Mouse (Mus musculus): ENCODE measurements around the gene Rbm18.

Gene Rbm18

GRCm38 (mm10) chr2:36104956-36105741 lies 31.4 kb downstream of the Rbm18 start, which contains the start of gene Lhx6:
Lhx6 (minus strand) TSS chr2:36105408.
- intact Hi-C loops (cut with DNase I) = no loop called here

- intact Hi-C loops (cut with DNase I) = no loop called here
Measured at GRCm38 (mm10) chr2:36104436-36104955, 32.1 kb downstream of the Rbm18 start.

DNA sequence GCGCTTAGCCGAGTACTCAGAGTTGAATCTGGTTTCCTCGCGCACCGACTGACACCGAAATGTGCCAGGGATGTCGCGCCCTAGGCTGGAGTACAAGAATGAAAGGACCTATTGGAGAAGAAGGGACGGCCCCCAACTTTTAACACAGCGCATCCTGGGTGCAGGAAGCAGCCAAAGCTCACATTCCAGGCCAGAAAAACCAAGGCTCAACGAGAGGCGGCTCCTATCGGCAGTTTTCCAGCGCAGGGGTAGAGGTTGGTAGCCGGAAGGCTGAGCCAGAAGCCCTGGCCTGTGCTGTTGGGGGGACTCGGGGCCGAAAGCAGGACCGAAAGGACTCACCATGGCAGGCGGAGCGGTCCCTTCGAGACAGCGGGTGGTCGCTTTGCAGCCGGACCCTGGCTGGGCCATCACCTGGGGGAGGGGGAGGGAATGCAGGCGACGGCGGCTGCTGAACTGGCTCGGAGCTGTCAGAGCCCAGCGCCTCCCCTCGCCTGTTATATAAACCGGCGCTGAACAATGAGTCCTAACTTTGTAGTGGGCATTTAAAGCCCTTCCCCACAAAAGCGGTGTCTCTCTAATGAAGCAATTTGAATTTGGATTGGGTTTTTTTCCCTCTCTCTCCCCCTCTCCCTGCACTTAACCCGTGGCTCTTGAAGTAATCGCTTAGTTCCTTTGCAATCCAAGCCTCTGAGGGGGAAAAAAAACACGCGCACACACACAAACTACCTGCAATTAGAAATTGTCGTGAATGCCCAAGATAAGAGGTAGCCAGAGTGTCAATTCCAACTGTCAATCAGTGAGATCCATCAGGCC lies 32.8 kb downstream of the Rbm18 start:
- intact Hi-C loops (cut with DNase I) = no loop called here

DNA sequence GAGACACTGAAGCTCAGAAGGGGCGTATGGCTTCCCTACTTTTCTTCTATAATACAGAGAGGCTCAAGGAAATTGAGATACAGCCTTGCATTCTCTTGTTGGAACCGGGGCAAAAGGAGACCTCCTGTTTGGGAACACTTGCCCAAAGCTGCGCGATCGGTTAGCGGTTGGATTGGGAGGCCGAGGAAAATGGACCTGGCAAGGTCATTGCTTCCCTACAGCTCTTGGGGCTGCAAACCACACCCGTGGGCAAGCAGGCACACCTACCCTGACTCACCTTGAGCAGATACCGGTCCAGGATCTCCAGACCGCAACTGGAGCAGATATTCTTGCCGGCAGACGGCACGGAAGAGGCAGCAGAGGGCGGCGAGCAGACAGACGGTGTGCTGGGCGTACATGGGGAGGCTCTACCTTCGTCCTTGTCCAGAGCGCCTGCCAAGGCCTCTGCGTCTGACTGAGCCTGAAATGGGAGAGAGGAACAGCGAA lies 33.5 kb downstream of the Rbm18 start:
- intact Hi-C loops (cut with DNase I) = no loop called here

DNA sequence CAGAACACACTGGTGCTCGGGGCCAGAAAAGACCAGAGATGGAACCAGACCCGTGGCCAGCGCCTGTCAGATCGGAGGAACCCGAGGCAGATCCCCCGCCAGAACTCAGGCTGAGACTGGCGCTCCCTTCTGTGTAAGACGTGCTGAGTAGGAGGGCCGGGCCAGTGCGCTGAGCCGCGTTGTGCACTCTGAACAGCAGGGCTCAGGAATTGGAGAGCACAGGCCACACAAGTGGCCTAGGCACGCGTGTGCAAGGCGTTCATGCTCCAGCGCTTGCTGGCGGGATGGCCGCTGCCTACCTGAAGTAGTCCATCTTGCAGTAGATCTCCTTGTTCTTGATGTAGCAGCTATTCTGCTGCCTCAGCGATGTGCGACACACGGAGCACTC lies 34.0 kb downstream of the Rbm18 start:
- intact Hi-C loops (cut with DNase I) = no loop called here

DNA sequence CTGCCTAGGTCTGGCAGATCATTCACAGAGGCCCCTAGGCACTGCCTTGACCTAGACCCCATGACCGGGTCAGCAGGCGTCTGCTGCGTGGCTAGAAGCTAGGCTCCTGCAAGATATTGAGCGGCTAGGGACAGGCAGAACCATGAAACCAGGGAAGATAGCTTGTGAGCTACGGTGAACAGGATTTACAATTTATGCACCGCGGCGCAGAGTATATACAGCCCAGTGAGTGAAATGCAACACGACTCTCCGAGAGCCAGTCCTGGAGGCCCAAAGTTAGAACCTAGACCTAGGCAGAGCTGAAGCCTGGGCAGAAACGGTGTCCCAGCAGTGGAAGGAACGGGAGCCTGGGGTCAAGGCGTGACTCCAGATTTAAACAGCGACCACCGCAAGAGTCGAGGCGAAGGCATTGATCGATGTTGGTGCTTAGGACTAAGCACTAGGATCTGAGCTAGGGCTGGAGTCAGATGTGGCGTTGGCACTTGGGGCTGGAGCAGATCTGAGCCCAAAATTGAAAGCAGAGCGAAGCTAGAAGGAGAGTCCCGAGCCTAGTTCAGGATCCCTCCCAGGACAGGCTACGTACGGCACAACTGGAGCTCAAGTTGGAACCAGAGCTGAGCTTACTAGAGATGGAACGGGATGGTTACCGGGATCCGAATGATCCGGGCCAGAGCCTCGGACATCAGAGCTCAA lies 34.6 kb downstream of the Rbm18 start:
- intact Hi-C loops (cut with DNase I) = no loop called here

GRCm38 (mm10) chr2:36099739-36100138 lies 36.8 kb downstream of the Rbm18 start:
- intact Hi-C loops (cut with DNase I) = no loop called here

GRCm38 (mm10) chr2:36098021-36098420 lies 38.6 kb downstream of the Rbm18 start:
- intact Hi-C loops (cut with DNase I) = no loop called here

GRCm38 (mm10) chr2:36097129-36097815 lies 39.3 kb downstream of the Rbm18 start:
- intact Hi-C loops (cut with DNase I) = no loop called here

DNA sequence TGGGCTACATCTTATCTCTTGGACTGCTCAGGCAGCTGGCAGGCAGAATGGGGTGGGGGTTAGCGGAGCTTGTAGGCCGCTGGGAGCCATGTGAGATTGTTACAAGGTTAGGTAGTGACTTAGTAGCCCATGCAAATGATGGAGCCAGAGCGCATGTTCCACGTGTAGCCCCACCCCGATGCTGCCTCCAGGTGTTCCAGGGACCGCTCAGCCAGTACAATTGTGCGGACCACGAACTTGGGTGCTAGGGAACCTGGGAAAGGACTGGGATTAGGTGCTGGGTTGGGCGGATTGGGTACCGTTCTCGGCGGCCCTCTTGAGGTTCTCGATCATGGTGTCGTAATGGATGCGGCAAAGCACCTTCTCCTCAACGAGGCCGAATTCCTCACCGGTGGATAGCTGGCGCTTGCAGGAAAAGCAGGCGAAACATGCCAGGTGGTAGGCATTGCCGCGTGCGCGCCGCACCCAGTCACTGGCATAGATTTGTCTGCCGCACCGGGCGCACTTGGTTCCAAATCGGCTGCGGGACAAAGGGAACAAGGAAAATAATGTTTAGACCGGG lies 42.6 kb downstream of the Rbm18 start:
- intact Hi-C loops (cut with DNase I) = no loop called here

GRCm38 (mm10) chr2:36093301-36093700 lies 43.3 kb downstream of the Rbm18 start:
- intact Hi-C loops (cut with DNase I) = no loop called here

DNA sequence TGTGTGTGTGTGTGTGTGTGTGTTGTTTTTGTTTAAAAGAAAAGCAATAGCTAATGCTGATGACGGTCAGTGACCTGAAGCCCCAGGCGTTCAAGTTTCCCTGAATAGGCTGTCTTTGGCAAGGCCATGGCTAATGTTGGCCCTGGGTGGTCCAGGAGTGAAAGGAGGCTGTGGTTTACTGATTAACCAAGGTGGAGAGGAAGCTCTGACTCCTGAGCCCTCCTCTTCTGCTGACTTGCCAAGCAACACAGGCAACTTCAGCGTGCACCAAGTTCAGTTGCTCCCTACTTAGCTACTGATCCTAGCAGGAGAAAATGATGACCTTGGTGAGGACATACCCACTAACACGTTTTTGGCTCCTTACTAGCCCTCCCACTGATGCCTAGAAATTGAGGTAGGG lies 43.8 kb downstream of the Rbm18 start:
- intact Hi-C loops (cut with DNase I) = no loop called here

- intact Hi-C loops (cut with DNase I) = no loop called here
Measured at GRCm38 (mm10) chr2:36090853-36091741, 45.5 kb downstream of the Rbm18 start.

DNA sequence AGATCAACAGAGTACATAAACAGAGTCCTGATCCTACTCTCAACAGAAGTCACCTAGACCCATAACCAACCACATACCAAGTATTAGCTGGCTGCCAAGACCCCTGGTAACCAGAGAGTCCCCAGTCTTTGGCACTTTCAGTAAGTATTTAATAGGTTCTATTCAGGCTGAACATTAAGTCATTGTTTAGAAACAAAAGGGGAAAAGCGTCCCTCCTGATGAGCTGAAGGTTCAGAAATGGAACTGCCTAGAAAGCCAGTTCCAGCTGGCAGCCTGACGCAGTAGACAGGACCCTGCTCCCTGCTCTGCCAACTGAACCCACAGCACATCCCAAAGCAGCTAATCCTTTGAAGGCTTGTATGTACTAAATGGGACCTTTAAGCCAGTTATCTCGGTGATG lies 47.4 kb downstream of the Rbm18 start:
- intact Hi-C loops (cut with DNase I) = no loop called here

- intact Hi-C loops (cut with DNase I) = no loop called here
Measured at GRCm38 (mm10) chr2:36085041-36085440, 51.5 kb downstream of the Rbm18 start.

DNA sequence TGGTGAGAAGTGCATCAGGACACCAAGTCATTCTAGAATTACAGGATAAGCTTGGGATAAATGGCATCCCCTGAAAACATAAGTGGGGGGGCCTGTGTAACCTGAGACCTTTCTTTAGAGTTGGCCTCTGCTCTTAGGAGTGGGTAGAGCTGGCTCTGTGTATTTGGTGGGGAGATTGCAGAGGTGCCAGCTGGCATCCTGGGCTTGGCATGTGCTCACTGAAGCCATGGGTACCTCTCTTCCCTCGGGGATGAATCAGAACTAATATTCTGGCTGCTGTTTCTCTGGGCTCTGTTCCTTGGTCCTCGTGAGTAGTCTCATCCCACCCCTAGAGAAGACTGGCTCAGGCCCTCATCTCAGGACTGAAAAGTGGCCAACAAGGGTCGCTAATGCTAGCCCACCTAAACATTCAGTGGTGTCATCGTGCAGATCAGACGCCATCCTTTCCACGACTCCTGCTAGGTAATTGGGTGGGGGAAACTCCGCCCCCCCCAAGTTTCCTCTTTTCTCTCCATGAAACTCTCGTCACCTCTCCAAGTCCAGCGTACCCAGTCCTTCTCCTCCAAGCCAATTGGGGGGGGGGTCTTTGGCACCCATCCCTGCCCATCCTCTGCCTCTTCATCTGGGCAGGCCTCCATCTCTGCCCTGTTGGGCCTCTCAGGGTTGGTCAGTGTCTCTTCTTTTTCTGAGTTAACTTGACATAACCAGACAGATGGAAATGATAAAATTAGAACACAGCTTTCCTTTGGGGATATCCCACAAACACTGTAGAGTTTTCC lies 53.6 kb downstream of the Rbm18 start:
- intact Hi-C loops (cut with DNase I) = no loop called here

GRCm38 (mm10) chr2:36081446-36081845 lies 55.1 kb downstream of the Rbm18 start:
- intact Hi-C loops (cut with DNase I) = no loop called here

- intact Hi-C loops (cut with DNase I) = no loop called here
Measured at GRCm38 (mm10) chr2:36077160-36077761, 59.3 kb downstream of the Rbm18 start.

Measured in adrenal gland (tissue).